Mouse (Mus musculus) cortical plate, adult 2 months (tissue): ENCODE data around the gene Gm21094. TPM values are rescaled to one million over a fixed set of nuclear protein-coding genes. Genes with fewer than 3 reads are reported as not detected.
"Not testable (repeated sequence)": the region's sequence is repeated elsewhere in the genome, so short reads cannot be mapped to it uniquely, and the experiment has no call there.

Source experiments
- H3K27ac ChIP-seq: fragments of 200-500 bp; 2 replicates; pipeline ENCODE4 v1.5.1; 2012; ENCODE audit warnings: low read length, control low read depth, inconsistent platforms; ENCODE audit not compliant: insufficient read depth
- H3K4me1 ChIP-seq: fragments of 200-500 bp; 2 replicates; pipeline ENCODE4 v1.6.1; 2011; ENCODE audit warnings: low read length; ENCODE audit not compliant: control insufficient read depth, insufficient read depth
- H3K4me3 ChIP-seq: fragments of 200-500 bp; 2 replicates; pipeline ENCODE4 v1.5.1; 2011; ENCODE audit warnings: mild to moderate bottlenecking, low read length, control low read depth; ENCODE audit not compliant: insufficient read depth
- polyA plus RNA-seq: library from polyadenylated mRNA; depleted of rRNA; stranded (reverse); fragments of >200 nt; gene quantifications from 2 replicates; pipeline ENCODE4 v1.2.3, GENCODE M21; 2012; rRNA removed

Gene Gm21094
- not detected in 2 replicates for polyA plus RNA-seq

DNA sequence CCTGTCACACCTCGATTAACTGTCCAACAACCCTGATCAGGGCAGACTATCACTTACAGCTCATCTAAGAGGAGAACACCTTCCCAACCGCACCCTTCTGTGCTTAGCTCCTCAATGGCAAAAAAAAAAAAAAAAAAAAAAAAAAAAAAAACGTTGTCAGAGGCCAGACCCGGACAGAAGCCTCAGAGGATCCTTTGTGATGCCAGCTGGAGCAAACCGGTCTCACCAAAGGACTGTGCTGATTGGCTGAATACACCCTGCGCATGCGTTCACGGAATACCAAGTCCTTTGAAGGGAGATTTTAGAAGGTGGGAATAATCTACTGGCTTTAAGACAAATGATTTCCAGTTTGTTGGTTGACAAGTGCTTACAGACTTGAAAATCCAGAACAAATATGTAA lies at the start of gene Gm21094:
Gm21094 (minus strand) TSS at position 101 of the 400 bp plus-strand sequence.
- H3K4me3 ChIP-seq, H3K4me1 ChIP-seq: not testable (repeated sequence)

More for the DNA sequence above, at the start of gene Gm21094:
- not testable (repeated sequence) for H3K27ac ChIP-seq
